Comparison of ENCODE assay signal across 18 mouse cellular contexts in the genomic region with DNA sequence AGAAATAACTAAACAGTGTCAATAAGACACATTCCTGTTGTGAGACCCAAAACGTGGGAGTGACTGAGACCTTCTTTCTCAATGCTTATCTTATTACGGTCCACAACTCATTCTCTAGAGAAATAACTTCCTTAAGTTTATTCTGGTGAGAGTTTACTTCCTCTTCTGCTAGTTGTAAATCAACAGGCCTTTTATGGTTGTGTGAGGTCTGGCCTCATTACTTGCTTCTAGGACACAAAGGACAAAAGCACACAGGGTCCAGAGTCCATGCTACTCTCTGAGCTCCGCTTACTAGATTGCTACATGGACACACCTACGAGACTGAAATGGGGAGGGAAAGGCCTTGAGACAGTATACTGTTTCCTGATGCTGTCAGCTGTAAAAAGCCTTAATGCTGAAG. TPM values are rescaled to one million over a fixed set of nuclear protein-coding genes. Genes with fewer than 3 reads are reported as not detected.
DNase-seq lines count a peak whose midpoint lies in the region; ATAC-seq and TF ChIP-seq lines count a peak whose summit lies in the region.
"Had no signal": no experiment of that assay in that cellular context is flagged by ENCODE, and none has a peak within 500 bp of the region (broad histone marks: within the 10 kb centered on the region; RNA-seq: fewer than 3 reads in every experiment).

No protein-coding gene starts in this region.

- ATAC-seq in intestine, postnatal 0 days, result peak; percentile 92
- peak; percentile 76 for ATAC-seq in liver, embryonic 16.5 days (ENCODE audit: low read depth)
- ATAC-seq: hindbrain, embryonic 16.5 days had no signal

- no peaks in the 10 kb centered on the region for H3K27me3 ChIP-seq in spleen, adult 2 months (ENCODE audit: control insufficient read depth, insufficient read depth, low read length)
- no peaks in the 10 kb centered on the region for H3K27me3 ChIP-seq in intestine, postnatal 0 days (replicated peaks; ENCODE audit: control insufficient read depth, insufficient read depth, low read length)
- H3K27me3 ChIP-seq in liver, embryonic 16.5 days (ENCODE audit: control insufficient read depth, insufficient read depth, low read depth, low read length), result no peaks in the 10 kb centered on the region
- H3K27me3 ChIP-seq: embryonic facial prominence, embryonic 15.5 days; lung, embryonic 15.5 days had no signal

- H3K36me3 ChIP-seq in spleen, adult 2 months (ENCODE audit: control insufficient read depth, insufficient read depth, low read length), result peaks cover 18% of the 10 kb centered on the region
- H3K36me3 ChIP-seq in intestine, postnatal 0 days (ENCODE audit: control insufficient read depth, insufficient read depth), result peaks cover 27% of the 10 kb centered on the region
- H3K36me3 ChIP-seq in liver, embryonic 16.5 days (ENCODE audit: control insufficient read depth, insufficient read depth), result no peaks in the 10 kb centered on the region
- H3K36me3 ChIP-seq: embryonic facial prominence, embryonic 15.5 days; lung, embryonic 15.5 days had no signal

- TF ChIP-seq CTCF in spleen, adult 2 months (IDR thresholded peaks at IDR 0.05; ENCODE audit: extremely low read depth, insufficient read depth, insufficient read length, insufficient replicate concordance), result no peak
- no peak for TF ChIP-seq CTCF in intestine, postnatal 0 days (IDR thresholded peaks at IDR 0.05; ENCODE audit: low read depth)

- H3K4me3 ChIP-seq in spleen, adult 2 months (ENCODE audit: extremely low read depth, insufficient read depth, insufficient read length), result peak overlapping the region; percentile 71
- H3K4me3 ChIP-seq in intestine, postnatal 0 days (ENCODE audit: low read depth, low read length), result peak overlapping the region; percentile 44
- peak overlapping the region; percentile 19; the same call in 1 of the 2 replicates for H3K4me3 ChIP-seq in liver, embryonic 16.5 days (ENCODE audit: low read depth, low read length)
- H3K4me3 ChIP-seq: embryonic facial prominence, embryonic 15.5 days; left cerebral cortex, adult 2 months; lung, embryonic 15.5 days had no signal

- H3K9ac ChIP-seq in intestine, postnatal 0 days (ENCODE audit: low read depth, low read length), result 0 out of 2 replicates have a peak overlapping the region, but pooled peaks have one; percentile 53
- H3K9ac ChIP-seq in liver, embryonic 16.5 days (ENCODE audit: low read depth, low read length), result no peak overlapping the region
- H3K9ac ChIP-seq: embryonic facial prominence, embryonic 15.5 days; lung, embryonic 15.5 days had no signal

- no peak for DNase-seq in spleen, adult 2 months (ENCODE audit: low read depth in 1 of 2, low spot score in 2 of 2)
- DNase-seq in spleen, postnatal 14 days (ENCODE audit: low spot score in 2 of 2), result no peak
- DNase-seq in yolk sac, embryonic 10.5 days (ENCODE audit: low spot score), result peak; percentile 66
- no peak for DNase-seq in neural tube, embryonic 10.5 days (ENCODE audit: extremely low spot score, low spot score)
- no peak for DNase-seq in layer of hippocampus, adult 8-10 months (ENCODE audit: low spot score in 2 of 2)
- no peak for DNase-seq in frontal cortex, postnatal 25 days (ENCODE audit: low spot score in 2 of 2)
- DNase-seq: cerebellum, postnatal 14 days; spleen, adult 18-20 months had no signal

- H3K4me2 ChIP-seq in intestine, postnatal 0 days (replicated peaks; ENCODE audit: low read depth), result peak overlapping the region; percentile 68
- no peak overlapping the region for H3K4me2 ChIP-seq in liver, embryonic 16.5 days (ENCODE audit: low read depth, low read length)
- H3K4me2 ChIP-seq: embryonic facial prominence, embryonic 15.5 days; lung, embryonic 15.5 days had no signal

- TF ChIP-seq POLR2A in spleen, adult 2 months (IDR thresholded peaks at IDR 0.05; ENCODE audit: low read depth, low read length), result no peak

- no peaks in the 10 kb centered on the region for H3K9me3 ChIP-seq in intestine, postnatal 0 days (ENCODE audit: control insufficient read depth)
- no peaks in the 10 kb centered on the region for H3K9me3 ChIP-seq in liver, embryonic 16.5 days (replicated peaks; ENCODE audit: control insufficient read depth, low read length)
- H3K9me3 ChIP-seq: embryonic facial prominence, embryonic 15.5 days; lung, embryonic 15.5 days had no signal

- H3K27ac ChIP-seq in spleen, adult 2 months (ENCODE audit: insufficient read depth, low read length), result peak overlapping the region; percentile 87
- H3K27ac ChIP-seq in intestine, postnatal 0 days (ENCODE audit: low read depth, low read length), result peak overlapping the region; percentile 95
- H3K27ac ChIP-seq in liver, embryonic 16.5 days (ENCODE audit: low read length), result peak overlapping the region; percentile 29; the same call in 1 of the 2 replicates
- H3K27ac ChIP-seq: embryonic facial prominence, embryonic 15.5 days; left cerebral cortex, adult 2 months; lung, embryonic 15.5 days had no signal

- H3K4me1 ChIP-seq in spleen, adult 2 months (ENCODE audit: control insufficient read depth, insufficient read depth, insufficient read length), result peaks cover 15% of the 10 kb centered on the region; the same call in 1 of the 2 replicates
- peaks cover 8% of the 10 kb centered on the region for H3K4me1 ChIP-seq in intestine, postnatal 0 days (replicated peaks; ENCODE audit: control insufficient read depth, insufficient read depth, low read length)
- no peaks in the 10 kb centered on the region; the same call in none of the 2 replicates for H3K4me1 ChIP-seq in liver, embryonic 16.5 days (ENCODE audit: control insufficient read depth, low read depth, low read length)

- 13% methylated on average over 4 of the region's 4 CpGs for WGBS in spleen, adult 2 months
- WGBS in intestine, postnatal 0 days, result 6% methylated on average over 4 of the region's 4 CpGs
- WGBS in liver, embryonic 16.5 days (ENCODE audit: insufficient replicate concordance), result 11% methylated on average over 4 of the region's 4 CpGs

RNA-seq across cellular contexts. Expression of gene Serpinb1a, which starts 1.9 kb away (rescaled TPM):
- polyA plus RNA-seq in spleen, adult 2 months (2012; rRNA removed), result 24.6 and 30.2 TPM in 2 replicates
- polyA plus RNA-seq in intestine, postnatal 0 days (2015; fragmentation: Nextera tagmentation; extraction: Ambion mirVana), result 598 and 670 TPM in 2 replicates
- polyA plus RNA-seq in liver, embryonic 16.5 days (2015; fragmentation: Nextera tagmentation; extraction: Ambion mirVana), result 39.6 and 41.9 TPM in 2 replicates
- 10 to 100 TPM in 1 of 4 experiments, 1 to 10 TPM in 3; 3.8 to 10.8 (median 6.7) TPM for total RNA-seq in layer of hippocampus, adult 8-10 months (2022)

RNA-seq across cellular contexts. Expression of gene D930007J09Rik, which starts 46.4 kb away (rescaled TPM):
- not detected in 2 replicates for polyA plus RNA-seq in spleen, adult 2 months (2012; rRNA removed)
- not detected in 2 replicates for polyA plus RNA-seq in intestine, postnatal 0 days (2015; fragmentation: Nextera tagmentation; extraction: Ambion mirVana)
- polyA plus RNA-seq in liver, embryonic 16.5 days (2015; fragmentation: Nextera tagmentation; extraction: Ambion mirVana), result not detected in 2 replicates
- total RNA-seq in layer of hippocampus, adult 8-10 months (2022), result 1 to 10 TPM in 2 of 4 experiments, not detected in 2; 1.3 to 1.6 TPM
- total RNA-seq: heart, adult 8-10 months; left cerebral cortex, adult 2 months; monocyte, adult 5-6 weeks had no signal
- polyA plus RNA-seq: embryonic facial prominence, embryonic 15.5 days; hindbrain, embryonic 16.5 days; lung, embryonic 15.5 days; urinary bladder, adult 2 months had no signal

RNA-seq across cellular contexts. Expression of gene Wrnip1, which starts 47.3 kb away (rescaled TPM):
- 26.6 and 37.1 TPM in 2 replicates for polyA plus RNA-seq in spleen, adult 2 months (2012; rRNA removed)
- polyA plus RNA-seq in intestine, postnatal 0 days (2015; fragmentation: Nextera tagmentation; extraction: Ambion mirVana), result 14.5 and 15.6 TPM in 2 replicates
- polyA plus RNA-seq in liver, embryonic 16.5 days (2015; fragmentation: Nextera tagmentation; extraction: Ambion mirVana), result 7.5 and 7.8 TPM in 2 replicates
- 10 to 100 TPM; 53.8 to 68.3 (median 56.4) TPM for total RNA-seq in layer of hippocampus, adult 8-10 months (2022)

RNA-seq across cellular contexts. Expression of gene Serpinb1c, which starts 48.9 kb away (rescaled TPM):
- not detected in 2 replicates for polyA plus RNA-seq in spleen, adult 2 months (2012; rRNA removed)
- 0.16 TPM in 1 of 2 replicates, not detected in the other for polyA plus RNA-seq in intestine, postnatal 0 days (2015; fragmentation: Nextera tagmentation; extraction: Ambion mirVana)
- polyA plus RNA-seq in liver, embryonic 16.5 days (2015; fragmentation: Nextera tagmentation; extraction: Ambion mirVana), result not detected in 2 replicates
- total RNA-seq in layer of hippocampus, adult 8-10 months (2022), result under 1 TPM in 1 of 4 experiments, not detected in 3; 0.48 TPM
- total RNA-seq: left cerebral cortex, adult 2 months; monocyte, adult 5-6 weeks had no signal
- polyA plus RNA-seq: brain, embryonic 14.5 days; embryonic facial prominence, embryonic 15.5 days; hindbrain, embryonic 16.5 days; lung, embryonic 15.5 days had no signal

Comparison
In these comparisons a context has a peak if more than half of its experiments do, and no peak if none do; other contexts are left out.
1. H3K27ac ChIP-seq: peak in every context shown above with its lines; median percentile 95 in intestine, postnatal 0 days; 87 in spleen, adult 2 months; 29 in liver, embryonic 16.5 days.
2. H3K4me3 ChIP-seq: peak in every context shown above with its lines; median percentile 71 in spleen, adult 2 months; 44 in intestine, postnatal 0 days; 19 in liver, embryonic 16.5 days.
3. RNA of gene Serpinb1a, which starts 1.9 kb away (polyA plus RNA-seq): 598 to 670 TPM in intestine, postnatal 0 days; 39.6 to 41.9 TPM in liver, embryonic 16.5 days and 24.6 to 30.2 TPM in spleen, adult 2 months; every median in the first group is over 10 times any median in the second.